Mouse (Mus musculus): ENCODE measurements around the gene Id1. TPM values are rescaled to one million over a fixed set of nuclear protein-coding genes. Genes with fewer than 3 reads are reported as not detected.

Id1 gene
- total RNA-seq, 2 experiments from 2014 or later: 19.5 to 22.3 TPM

DNA sequence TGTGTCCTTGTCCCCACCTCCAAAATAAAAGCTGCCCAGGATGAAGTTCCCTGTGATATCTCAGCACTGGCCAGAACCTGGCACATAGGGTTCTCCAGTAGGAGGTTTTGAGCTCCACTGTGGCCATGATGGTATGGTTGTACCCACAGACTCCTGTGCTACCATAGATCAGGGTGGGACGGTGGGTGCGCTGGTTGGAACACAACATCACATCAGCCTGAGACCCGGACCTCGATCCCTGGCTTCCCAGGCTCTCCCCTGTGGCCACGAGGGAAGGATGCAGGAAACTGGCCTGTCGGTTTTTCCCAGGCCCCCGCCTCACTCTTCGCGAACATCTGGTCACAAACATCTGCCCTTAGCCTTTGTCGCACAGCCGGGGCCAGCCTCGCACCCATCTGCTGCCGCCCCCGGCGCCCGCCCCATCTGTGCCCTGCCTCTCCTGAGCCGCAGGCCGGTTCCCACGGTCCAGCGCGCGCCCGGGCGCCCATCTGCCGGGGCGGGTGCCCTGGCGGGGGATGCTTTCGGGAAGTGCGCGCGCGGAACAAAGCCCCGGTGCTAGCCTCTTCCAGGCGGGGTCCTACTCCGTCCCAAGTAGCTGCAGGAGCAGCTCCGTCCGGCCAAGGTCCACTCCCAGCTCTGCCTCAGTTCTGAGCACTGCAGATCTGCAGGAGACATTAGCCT lies 12.3 kb upstream of the Id1 start:
- no peak for DNase-seq (ENCODE audit: low spot score in 2 of 2)

DNA sequence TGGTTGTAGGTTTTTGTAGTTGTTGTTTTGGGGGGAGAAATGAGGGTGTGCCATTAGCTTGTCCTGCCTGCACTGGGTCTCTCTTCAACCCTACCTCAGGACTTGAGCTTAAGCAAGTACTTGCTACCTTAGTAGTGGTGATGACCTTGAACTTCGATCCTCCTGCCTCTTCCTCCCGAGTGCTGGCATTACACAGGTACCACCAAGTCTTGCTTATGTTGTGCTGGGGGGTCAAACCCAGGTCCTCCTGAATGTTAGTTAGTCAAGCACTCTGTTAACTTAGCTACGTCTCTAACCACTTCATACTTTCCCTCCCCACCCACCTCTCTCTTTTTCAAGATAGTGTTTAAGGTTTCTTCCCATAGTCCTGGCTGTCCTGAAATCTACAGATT lies 11.7 kb upstream of the Id1 start:
- no peak for DNase-seq (ENCODE audit: low spot score in 2 of 2)

DNA sequence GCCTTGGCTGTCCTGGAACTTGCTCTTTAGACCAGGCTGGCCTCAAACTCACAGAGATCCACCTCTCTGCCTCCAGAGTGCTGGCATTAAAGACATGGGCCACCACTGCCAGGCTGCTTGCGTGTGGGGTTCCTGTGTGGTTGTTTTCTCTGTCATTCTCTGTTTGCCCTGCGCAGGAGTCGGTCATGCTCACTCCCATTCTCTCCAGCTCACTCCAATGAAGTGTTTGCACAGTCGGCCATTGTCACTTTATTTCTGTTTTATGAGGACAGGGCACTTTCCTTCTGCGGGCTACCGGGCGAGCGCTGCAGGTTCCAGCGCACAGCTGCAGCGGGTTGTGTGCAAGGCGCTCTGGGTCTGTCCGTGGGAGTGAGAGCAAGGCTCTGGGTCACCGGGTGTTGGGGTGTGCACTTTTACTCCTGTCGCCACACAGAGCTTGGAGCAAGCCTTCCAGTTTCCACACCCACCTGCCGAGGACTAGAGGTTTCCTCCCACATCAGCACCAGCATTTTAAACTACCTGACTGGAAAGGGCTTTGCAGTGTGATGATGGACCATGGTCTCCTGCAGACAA lies 10.8 kb upstream of the Id1 start:
- no peak for DNase-seq (ENCODE audit: low spot score in 2 of 2)

DNA sequence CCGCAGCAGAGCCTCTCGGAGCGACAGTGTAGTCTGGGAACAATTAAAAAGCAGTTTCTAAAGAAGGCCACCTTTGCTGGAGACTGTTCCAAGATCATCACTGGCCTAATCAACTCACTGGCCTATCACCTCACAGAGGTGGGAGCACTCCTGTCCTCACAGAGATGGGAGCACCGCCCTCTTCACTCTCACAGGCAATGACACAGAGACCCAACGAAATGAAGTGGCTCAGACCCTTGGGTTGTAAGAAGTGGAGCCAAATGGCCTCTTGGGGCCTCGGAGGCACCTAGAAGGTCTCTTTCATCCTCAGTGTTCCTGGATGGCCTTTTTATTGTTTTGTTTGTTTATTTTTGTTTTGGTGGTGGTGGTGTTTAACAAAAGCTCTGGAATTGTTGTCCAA lies 9.8 kb upstream of the Id1 start:
- no peak for DNase-seq (ENCODE audit: low spot score in 2 of 2)

DNA sequence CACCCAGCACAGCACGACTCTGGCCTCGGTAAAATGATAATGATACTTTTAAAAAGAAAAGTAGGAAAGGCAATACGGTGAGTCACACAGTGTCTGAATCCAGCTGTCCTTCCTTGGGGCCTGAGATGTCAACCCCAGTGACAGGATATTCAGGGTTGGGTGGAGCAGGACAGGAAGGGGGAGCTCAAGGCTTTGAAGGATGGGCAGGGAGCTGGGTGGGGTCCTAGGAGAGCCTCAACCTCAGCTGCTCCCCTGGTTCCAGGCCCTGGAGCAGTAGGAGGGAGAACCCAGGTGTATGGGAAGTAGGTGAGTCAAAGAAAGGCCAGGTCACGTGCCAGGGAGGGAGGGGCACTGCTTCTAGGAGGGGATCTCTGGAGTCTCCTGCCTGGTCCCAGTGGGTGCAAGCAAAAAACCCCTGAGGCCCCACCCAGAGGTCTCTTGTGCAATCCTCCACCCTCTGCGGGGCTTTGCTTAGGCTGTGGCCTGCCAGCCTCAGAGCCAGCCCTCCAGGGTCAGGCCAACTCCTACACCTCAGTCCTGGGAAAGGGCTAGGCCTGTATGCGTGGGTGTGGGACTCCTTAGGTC lies 9.2 kb upstream of the Id1 start:
- DNase-seq (ENCODE audit: low spot score in 2 of 2): no peak

DNA sequence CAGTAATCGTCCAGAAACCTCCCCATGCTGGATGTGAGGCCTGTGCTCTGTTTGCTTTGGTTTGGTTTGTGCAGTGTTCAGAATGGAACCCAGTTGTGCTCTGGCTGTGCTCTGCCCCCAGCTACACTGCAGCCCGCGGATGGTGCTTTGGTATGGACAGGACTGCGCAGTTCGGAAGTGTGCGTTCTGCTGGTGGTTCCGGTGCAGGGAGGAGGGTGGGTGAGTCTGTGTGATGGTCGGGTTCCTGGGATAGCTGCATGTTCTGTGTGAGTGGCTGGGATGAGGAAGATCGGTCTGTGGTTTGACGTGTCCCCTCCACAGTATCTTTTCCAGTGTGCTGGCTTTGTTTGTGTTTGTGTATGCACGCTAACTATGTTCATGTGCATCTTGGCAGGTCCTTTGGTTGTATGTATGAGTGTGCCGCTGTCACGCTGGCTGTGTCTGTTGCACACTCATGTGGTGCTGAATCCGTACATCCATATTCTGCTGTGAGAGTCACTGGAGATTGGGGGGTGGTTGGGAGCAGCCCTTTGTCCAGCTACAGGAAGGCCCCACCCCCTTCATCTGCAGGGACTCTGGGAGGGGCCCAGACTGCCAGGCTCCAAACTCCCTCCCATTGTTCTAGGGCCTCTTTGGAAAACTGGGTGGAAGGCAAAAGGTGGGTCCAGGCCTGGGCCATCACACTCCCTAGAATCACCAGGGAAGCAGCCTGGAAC lies 8.1 kb upstream of the Id1 start:
- DNase-seq (ENCODE audit: low spot score in 2 of 2): no peak

DNA sequence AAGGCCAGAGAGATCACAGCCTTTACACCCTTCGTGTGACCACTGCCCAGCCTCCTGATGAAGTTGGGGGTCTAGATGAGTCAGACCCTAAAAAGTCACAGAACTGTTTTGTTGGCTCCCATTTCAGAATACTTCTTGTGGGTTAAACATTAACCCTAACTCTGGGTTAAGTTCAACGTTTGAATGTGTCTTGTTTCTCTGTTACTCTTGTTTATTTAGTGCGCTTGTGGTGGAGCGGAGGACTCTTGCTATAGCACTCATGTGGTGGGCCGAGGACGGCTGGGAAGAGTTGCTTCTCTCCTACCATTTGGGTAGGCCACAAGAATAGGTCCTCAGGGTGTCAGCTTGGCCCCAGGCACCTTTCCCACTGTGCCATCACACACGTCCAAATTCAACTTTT lies 7.5 kb upstream of the Id1 start:
- DNase-seq (ENCODE audit: low spot score in 2 of 2): no peak

DNA sequence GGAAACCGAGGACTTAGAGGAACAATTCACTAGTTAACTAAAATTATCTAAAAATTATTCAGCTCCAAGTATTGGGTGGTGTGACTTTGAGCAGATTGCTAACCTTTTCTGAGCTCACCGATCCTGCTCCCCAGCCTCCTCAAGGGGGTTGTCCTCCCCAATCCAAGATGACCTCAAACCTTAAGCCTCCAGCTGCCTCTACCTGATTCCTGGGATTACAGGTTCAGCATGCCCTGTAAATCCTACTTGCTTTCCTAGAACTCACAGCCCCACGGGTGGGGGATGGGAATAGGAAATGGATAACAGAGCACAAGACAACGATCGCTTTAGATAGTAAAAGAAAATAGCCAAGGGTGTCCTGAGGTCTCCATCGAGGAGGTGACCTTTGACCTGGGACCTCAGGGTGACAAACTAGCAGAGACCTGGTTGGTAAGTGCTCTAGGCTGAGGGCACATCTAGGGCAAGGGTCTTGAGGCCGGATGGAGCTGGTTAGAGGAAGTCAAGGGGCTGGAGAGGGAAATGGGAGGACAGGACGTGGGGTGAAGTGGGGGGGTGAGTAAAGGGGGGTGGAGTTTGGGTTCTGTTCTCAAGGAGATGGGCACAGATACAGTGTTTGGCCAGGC lies 6.9 kb upstream of the Id1 start:
- no peak for DNase-seq (ENCODE audit: low spot score in 2 of 2)

DNA sequence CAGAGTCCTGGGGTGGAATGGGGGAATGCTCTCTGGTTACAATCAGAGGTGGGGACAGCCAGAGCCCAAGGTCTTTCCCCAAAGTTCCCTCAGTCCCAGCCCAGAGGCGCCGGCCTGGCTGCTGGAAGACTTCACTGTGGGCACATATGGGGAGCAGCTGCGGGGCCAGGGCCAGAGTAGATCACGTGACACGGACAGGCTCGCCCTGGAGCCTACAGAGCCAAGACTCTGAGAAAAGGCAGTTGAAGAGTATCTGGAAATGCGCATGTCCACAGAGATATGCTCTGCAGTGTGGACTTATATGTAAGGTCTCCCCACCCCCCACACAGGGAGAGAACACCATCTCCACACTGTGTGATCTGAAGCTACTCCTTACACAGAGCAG lies 6.4 kb upstream of the Id1 start:
- DNase-seq (ENCODE audit: low spot score in 2 of 2): no peak

DNA sequence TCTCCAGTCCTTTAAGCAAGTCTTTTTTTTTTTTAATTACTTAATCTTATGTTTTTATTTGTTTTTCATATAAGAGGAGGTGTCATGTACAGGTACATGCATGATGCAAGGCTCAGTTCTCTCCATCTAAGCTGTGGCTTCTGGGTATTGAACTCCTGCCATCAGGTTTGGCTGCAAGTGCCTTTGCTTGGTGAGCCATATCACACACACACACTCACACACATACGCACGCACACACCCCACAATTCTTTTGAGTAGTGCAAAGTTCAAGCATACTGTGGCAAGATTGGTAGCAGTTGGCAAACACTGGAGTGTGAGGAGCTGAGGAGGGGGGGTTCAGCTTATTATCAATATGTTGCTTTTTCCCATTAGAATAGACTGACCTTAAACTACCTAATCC lies 2.9 kb upstream of the Id1 start:
- no peak for DNase-seq (ENCODE audit: low spot score in 2 of 2)

DNA sequence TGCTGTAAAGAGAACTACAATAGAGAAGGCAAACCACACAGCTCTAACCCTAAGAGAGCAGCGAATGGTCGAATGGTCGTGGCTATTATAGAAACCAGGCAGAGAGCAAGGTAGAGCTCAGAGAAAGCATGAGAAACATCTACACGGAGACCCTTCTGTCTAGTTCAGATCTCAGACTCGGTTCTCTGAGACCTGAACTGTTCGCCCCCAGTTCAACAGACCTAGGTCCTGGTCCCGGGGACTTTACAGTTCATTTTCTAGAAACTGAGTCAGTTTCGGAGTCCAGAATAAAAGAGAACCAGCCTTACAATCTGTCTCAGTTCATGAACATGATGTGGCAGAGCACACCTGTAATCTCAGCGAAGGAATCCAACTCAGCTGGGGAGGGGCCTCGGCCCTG lies 1.6 kb upstream of the Id1 start:
- DNase-seq (ENCODE audit: low spot score in 2 of 2): no peak

DNA sequence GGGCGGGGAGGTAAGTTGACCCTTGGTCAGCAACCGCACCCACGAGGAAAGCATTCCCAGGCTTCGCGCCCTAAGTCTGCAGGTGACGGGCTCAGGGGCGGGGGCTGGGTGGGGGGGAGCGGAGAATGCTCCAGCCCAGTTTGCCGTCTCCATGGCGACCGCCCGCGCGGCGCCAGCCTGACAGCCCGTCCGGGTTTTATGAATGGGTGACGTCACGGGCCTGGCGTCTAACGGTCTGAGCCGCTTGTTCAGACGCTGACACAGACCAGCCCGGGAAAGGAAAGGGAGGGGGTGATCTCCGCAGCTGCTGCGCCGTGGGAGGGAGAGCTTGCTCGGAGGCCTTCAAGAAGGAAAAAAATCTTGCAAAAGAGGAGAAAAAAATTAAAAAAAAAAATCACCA lies 1.1 kb upstream of the Id1 start:
- DNase-seq (ENCODE audit: low spot score in 2 of 2): peak; percentile 90 to 92

DNA sequence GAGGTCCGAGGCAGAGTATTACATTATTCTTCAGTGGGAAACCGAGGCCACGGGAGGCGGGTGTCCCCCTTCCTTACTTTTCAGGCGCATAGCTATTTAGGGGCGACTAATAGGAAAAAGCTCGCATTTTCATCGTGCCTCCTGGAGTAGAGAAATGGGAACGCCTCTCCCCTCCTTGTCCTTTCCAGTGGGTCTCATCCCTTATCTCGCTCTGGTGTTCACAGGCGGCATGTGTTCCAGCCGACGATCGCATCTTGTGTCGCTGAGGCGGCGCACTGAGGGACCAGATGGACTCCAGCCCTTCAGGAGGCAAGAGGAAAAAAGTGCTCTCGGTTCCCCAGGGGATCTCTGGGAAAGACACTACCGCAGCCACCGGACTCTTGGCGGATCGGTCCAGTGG lies 697 bp downstream of the Id1 start:
- DNase-seq (ENCODE audit: low spot score in 2 of 2): no peak

DNA sequence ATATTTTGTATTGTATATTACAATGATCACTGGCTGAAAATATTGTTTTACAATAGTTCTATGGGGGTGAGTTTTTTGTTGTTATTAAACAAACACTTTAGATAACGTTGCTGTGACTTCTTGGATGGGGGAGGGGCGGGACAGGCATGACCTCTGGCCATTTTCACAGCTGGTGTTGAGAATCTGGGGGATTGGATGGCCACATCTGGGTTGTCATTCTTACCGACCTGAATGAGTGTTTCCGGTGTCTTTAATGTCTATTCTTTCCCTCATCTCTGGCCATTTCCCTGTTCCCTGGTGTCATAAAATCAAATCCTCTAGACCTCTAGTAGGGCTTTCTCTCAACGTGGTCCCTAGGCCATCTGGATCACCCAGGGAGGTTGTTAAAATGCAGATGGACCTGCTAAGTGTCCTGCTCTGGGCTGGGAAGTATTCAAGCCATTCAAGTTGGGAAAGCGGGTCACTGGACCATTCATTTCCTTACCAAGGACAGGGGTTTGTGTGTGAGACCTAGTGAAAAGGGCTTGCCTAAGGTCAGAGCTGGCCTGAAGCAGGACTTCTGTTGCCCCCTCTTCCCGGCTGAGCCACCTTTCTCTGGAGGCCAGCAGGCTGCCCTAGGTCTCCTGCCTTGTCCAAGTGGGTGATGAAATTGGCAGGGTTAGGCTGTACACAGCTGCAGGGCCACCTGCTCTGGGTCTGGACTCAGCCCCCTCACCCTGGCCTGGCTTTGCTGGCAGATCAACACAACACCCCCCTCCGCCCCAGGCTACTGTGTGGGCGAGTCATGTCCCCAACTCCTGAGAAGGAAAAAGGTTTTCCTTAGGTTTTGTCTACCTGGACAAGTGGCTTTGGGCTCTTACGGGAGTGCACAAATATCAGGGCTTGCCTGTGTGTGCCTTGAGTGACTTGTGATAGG lies 1.5 kb downstream of the Id1 start:
- DNase-seq (ENCODE audit: low spot score in 2 of 2): no peak

DNA sequence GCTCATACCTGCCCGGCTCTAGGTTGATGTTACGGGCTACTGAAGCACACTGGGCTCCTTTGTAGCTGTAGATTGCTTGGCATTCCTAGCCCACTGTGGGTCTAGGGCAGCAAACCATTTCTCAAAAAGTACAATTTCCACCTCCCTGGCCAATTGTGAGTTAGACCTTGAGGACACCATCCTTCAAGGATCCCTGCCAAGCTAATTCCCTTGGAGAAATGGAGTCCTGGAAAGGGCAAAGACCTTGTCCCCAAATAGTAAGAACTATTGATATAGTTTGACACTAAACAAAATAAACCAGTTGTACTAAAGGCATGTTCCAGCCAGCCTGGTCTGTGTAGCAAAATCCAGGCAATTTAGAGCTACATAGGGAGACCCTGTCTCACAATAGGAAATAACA lies 2.3 kb downstream of the Id1 start:
- no peak for DNase-seq (ENCODE audit: low spot score in 2 of 2)

DNA sequence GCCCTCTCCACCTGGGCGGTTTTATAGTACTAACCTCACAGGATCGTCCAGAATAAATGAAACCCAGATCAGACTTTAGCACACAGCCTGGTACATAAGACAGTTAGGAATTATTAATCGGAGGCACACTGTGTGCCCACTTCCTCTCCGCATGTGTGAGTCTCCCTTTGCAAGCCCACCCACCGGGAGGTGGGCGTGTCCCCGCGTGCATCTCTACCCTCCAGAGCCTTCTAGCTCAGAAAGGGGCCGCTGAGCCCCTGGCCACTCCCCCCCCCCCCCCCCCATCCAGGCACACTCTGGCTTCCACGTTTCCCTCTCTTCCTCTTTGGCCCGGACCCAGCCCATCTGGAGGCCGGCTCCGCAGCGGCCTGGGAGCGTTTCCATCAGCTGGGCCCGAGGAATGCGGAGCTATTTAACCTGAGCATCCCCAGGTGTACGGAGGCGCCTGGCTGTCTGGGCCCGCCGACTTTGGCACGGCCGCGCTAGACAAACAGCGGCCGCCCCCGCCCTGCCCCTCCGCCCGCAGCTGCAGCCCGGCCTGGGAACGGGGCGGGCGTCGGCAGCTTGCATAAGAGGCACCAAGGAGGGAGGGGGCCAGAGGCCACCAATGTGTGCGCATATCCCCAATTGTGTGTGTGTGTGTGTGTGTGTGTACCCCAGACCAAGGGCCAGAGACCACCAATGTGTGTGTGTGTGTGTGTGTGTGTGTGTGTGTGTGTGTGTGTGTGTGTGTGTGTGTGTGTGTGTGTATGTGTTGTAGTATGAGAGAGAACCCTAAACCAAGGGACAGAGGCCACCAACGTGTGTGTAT lies 3.2 kb downstream of the Id1 start:
- DNase-seq (ENCODE audit: low spot score in 2 of 2): no peak

DNA sequence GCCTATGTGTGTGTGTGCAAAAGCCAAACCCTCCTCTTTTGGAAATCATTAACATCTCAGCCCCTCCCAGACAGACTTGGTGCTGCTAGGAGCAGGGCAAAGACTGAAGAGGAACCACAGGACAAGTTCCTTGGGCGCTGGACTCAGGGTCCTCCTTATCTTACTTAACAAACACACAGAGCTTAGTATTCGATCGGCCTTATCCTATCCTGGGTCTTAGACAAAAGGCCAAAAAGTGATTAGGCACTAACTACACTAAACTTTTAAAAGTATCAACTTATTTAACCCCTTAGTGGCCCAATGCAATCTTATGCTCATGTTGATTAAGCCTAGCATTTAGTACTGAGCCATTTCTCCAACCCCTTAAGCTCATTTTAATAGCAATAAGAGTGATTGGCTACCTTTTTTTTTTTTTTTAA lies 3.8 kb downstream of the Id1 start:
- DNase-seq (ENCODE audit: low spot score in 2 of 2): no peak

DNA sequence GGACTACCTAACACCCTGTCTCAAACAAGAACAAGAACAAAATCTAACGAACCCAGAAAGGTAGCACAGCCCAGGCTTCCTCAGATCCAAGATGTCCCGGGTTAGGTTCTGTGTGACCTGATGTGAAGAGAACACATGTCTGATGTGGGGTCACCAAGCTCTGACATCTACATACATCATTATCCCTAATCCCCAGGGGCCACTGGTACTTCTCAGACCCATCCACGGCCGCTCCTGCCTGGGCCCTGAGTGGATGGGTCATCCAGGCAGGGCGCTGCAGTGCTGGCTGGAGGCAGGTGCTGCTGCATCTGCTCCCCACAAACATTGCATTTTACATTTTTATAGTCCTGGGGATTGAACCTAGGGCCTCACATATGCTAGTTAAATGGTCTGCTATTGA lies 4.4 kb downstream of the Id1 start:
- no peak for DNase-seq (ENCODE audit: low spot score in 2 of 2)

DNA sequence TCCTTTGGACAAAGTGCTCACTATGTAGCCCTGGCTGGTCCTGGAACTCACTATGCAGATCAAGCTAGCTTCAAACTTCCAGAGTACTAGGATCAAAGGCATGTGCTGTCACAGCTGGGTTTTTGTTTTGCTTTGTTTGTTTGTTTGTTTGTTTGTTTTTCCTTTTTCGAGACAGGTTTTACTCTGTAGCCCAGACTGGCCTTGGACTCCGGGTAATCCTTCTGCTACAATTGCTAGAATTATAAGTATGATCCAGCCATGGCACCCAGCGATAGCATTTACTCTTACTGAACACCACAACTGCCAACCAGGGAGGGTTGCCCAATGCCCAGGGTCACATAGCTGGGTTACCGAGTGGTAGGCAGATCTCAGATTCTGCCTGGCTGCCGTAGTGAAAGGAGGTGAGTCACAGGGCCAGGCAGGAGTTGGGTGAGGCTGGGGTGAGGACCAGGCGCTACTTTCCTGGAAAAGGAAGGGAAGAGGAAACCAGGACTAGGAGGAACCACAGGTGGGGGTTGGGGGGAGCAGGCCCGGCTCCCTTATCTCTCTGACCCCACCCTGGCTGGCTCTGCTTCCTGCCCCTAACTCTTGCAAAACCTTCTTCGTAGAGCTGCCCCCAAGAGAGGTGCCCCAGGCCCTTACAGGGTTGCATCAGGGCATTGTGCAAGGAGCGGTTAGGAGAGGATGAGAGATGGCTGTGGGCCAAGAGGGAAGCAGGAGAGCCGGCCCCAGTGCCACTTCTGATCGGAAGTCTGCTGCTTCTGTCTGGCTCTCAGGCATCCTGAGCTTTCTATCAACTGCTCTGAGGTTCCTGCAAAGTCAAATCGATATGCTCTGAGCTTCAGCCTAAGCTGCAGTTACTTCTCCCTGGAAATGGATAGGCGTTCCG lies 5.3 kb downstream of the Id1 start:
- DNase-seq (ENCODE audit: low spot score in 2 of 2): no peak

All from layer of hippocampus, adult 18-20 months (tissue).